Mouse (Mus musculus): Measurements from ENCODE around the gene Psmc1.
A peak's percentile ranks its signal among the peaks of the same experiment; 100 is the strongest.

Gene Psmc1

DNA sequence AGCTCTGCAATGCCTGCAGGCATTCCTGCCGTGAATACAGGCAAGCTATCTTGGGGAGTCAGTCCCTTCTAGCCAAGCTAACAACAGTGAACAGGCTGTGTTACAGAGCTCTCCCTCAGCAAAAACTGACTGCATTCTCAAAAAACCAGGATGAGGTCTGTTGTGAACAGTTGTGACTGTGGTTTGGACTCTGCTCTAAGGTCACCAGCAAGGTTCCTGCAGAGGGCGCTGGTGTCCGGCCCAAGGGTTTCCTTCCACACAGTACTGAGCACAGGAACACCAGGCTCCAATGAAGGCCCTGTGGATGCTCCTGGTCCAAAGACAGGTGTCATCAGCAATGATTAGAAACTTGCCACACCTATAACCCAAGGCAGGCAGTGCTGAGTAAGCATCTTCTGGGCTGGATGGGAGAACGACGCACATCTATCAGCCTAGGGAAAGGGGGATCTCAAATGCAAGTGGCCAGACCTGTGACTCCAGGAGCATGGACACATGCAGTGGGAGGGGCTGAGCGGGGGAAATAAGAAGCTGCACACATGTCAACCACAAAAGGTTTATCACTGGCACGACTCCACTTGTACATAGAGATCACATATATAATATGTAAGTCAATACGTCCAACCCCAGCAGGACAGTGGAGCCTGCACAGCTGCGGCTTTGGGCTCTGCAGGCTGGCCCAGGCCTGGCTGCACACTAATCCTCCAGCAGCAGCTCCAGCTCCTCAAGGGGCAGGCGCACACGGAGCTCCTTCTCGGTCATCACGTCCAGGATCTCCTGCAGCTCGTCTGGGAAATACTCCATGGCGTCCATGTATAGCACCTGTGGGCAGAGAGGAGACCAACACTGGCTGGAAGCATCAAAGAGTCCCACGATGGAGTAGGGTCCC is 15.2 kb downstream of the Psmc1 start:
- DNase-seq (ENCODE audit: low spot score) = no peak

DNA sequence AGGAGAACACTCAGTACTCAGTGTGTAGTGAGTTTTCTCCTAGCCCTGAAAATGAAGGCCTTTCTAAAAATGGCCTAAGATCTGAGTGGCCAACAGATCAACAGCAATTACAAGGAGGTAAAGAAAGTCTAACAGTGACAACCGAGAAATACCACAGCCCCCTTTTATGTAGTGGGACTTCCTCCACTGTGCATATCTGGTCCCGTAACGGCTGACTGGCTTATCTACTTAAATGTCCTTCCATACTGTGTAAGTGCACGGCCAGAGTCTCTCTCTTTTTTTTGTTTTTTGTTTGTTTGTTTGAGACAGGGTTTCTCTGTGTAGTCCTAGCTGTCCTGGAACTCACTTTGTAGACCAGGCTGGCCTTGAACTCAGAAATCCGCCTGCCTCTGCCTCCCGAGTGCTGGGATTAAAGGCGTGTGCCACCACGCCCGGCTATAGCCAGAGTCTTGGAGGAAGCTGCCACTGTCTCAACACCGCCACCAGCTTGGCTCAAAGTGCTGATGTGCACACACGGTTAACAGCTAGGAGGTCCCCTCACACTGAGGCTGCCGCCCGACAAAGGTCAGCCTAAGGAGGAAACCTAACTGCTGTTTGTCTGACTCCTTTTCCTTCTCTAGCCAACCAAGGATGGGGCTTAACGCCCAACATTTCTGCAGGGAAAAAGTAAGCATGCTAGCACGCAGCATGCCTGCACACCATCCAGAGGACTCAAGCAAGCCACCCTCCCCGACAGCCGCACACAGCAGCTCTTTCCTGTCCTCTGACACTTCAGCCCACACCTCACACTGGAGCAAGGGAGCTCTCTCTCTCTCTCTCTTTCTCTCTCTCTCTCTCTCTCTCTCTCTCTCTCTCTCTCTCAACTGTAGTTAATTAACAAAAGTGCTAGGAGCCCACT is 17.3 kb downstream of the Psmc1 start:
- peak; percentile 34 for DNase-seq (ENCODE audit: low spot score)

DNA sequence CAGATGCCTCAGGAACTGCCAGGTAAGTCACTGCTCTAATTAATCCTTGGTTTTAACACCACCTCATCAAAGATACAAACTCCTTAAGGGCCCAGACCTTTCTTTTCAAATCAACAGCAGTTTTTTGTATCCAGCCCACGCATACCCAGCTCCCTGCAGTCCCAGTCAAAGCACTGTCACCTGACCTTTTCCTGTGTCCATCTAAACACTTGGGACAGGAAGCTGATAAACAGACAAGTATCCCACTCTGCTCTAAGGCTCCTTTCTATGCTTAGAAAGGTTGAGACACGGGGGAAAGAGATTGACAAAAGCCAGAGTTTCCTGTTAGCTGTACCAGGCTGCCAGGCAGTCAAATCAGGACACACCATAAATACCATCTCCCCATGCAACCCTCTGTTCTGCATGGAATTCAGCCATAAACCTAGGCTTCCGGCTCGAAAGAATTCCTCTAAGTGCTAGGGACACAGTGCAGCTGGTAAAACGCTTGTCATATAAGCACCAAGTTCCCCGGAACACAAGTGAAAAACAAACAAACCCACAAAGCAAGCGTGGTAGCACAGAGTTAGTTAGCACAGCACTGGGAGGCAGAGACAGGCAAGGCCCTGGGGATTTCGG is 18.0 kb downstream of the Psmc1 start:
- DNase-seq (ENCODE audit: low spot score) = peak; percentile 41

DNA sequence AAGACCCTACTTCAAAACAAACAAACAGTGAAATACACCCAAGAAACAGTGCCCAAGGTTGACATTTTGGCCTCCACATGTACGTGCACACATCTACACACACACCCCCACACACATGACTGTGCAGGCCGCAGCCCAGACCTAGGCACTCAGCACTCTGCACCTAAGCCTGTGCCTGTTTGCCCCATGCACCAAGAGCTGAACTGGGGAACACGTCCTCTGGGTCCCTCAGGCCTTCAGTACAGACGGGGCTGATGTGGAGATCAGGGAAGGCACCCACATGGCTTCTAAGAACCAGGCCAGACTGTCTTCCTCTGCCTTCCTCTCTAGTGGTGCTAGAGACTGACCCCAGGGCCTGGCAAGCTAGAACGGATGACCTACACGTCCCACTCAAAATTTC is 18.6 kb downstream of the Psmc1 start:
- no peak for DNase-seq (ENCODE audit: low spot score)

DNA sequence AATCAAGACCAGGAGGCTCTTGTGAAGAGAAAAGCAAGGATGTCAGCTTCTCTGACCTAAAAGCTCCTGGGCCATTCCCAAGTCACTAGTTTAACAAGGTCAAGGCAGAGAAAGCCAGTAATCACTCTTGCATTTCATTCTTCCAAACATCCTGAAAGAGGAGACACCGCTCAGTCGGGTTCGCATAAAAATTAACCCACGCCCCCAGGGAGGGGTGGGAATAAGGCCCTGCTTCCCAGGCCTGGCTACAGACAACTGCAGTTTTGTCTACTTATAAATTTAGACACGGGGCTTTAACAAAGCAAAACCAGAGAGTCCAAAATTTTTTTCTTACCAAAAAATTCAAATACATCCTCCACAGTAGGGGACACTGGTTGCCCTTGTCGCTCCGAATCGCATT is 19.0 kb downstream of the Psmc1 start:
- DNase-seq (ENCODE audit: low spot score) = no peak

DNA sequence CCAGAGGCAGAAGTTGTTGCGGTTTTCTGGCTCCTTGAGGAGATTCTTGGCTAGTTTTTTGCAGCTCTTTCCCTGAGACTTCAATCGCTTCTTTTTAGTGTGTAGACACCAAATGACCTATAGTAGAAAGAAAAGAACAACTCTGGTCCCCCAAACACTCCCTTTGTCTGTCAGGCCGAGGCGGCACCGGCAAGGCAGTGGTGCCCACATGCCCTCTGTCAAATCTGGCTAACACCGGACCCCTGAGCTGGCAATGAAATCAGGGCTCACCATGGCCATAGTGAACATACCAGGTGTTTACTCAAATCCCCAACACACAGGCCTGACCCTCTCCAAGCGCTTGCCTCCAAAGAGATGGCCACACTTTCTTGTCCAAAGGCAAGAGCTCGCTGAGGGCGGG is 21.2 kb downstream of the Psmc1 start:
- DNase-seq (ENCODE audit: low spot score) = no peak

DNA sequence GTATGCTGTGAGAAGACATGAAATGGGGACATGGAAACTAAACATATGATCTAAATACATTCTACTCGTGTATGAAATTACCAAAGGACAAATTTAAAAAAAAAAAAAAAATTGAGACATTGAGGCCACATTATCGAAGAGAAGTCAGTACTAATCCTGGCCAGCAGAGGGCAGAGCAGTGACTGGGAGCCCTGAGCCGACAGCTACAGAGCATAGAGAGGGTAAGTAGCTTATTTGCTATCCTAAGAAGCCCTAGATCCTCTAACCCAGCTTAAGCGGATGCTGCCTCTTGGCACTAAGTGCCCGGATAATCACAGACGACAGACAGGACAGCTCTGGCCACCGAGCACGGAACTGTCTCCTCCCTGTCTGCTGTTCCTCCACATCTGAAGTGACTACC is 21.7 kb downstream of the Psmc1 start:
- DNase-seq (ENCODE audit: low spot score) = peak; percentile 69

DNA sequence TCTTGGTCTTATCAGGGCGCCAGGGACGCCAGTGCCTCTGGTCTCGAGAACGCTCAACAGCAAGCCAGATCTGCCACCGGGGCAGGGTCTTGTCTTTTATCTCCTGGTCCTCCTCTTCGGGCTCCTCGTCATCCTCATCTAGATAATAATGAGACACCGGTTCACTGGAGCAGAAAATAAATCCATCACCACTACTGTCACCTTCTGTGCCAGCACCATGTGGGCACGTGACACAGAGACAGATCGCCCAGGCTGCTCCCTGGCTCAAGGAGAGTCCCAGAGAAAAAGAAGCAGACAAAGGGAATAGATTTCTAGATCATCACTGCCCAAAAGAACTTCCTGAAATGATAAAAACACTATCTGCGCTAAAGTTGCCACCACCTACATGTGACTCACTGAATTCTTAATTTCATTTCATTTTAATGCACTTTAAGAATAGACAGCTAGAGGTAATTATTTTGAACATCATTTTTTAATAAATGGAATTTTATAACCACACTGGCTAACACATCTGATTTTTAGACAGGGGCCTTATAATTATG is 24.5 kb downstream of the Psmc1 start:
- no peak for DNase-seq (ENCODE audit: low spot score)

DNA sequence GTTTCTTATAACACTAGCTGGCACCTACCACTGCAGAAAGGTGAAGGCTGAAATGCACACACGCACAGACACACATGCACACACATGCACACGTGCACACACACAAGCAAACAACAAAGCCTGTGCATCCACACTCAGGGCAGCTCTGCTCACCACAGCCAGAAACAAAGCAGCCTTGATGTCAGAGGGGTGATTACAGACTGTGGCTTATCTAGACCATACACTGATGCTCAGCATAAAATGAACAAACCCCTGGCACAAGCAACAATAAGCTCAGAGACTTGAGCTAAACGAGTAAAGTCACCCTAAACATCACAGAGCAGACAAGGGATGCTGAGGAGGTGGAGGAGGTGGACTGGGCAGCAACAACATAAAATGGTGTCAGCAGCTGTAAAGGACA is 25.2 kb downstream of the Psmc1 start:
- no peak for DNase-seq (ENCODE audit: low spot score)

DNA sequence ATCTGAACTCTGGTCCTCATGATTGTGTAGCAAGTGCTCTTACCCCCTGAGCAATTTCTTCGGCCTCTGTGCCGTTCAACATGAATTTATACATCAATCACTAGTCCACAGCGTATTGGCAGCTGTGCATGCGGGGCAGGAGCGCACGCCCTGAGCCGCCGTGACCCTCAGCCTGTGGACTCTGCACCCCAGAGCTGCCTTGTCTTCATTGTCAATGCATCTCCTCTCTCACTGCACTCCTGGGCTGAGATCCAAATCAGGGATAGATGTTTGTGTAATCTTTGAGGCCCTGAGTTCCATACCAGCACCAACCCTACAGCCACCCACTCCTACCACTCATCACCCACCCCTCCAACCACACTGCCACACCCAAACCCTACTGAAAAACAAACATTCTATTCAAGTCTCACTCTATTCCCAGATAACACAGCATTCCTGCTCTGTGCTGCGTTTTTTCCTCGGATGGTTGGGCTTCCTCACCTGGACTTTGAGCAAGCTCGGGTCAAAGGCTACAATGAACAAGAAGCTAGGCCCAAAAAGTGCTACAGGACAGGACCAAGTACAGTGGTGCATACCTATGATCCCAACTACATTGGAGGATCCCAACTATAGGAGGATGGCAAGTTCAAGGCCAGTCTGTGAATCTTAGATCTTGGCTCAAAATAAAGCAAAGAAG is 33.0 kb downstream of the Psmc1 start:
- DNase-seq (ENCODE audit: low spot score) = no peak

DNA sequence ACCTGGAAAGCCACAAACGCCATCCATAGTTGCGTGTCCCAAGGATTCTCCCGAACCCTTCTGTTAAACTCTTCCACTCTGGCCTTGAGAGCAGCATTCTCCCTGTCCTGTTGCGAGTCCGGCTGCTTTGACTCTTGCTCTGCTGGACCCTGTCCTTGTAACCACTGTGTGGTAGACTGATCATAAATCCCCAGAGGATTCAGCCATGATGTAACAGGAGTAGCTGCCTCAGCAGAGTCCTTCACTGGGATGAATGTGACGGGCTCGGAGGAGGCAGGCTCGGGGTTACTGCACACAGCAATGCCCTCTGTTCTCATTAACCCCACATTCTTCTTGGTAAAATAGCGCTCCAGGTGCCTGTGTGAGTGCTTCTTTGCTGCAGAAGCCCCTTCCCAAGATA is 33.8 kb downstream of the Psmc1 start:
- no peak for DNase-seq (ENCODE audit: low spot score)

DNA sequence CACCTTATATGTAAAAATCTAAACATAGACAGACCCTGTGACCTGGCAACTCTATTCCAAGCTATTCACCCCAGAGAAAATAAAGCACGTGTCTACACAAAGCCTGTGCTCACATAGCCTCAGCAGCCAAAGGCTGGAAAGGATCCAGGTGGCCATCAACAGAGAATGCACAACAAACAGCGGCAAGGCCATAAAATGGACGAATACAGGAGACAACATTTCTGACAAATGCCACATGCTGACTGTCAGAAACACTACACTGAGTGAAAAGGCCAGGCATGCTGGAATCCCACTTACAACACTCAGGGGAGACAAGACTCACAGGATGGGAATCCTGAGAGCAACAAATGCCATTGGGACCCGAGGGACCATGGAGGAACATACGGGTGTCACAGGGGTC is 34.3 kb downstream of the Psmc1 start:
- DNase-seq (ENCODE audit: low spot score) = no peak

DNA sequence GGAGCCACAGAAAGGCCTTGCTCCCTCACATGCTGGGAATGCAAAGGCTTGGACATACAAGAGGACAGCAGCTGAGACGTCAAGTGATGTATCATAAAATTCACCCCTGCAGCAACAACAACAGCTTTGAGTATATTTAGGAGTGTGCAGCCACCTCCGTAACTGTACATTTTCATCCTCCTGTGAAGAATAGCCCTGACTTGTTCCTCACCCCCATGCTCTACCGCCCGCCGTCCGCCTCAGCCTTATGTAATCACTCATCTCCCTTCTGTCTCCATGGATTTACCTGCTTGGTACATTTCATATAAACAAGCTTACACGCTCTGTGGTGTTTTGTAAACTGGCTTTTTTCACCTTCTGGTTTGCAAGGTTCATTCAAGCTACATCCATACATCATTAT is 42.5 kb downstream of the Psmc1 start:
- DNase-seq (ENCODE audit: low spot score) = no peak

DNA sequence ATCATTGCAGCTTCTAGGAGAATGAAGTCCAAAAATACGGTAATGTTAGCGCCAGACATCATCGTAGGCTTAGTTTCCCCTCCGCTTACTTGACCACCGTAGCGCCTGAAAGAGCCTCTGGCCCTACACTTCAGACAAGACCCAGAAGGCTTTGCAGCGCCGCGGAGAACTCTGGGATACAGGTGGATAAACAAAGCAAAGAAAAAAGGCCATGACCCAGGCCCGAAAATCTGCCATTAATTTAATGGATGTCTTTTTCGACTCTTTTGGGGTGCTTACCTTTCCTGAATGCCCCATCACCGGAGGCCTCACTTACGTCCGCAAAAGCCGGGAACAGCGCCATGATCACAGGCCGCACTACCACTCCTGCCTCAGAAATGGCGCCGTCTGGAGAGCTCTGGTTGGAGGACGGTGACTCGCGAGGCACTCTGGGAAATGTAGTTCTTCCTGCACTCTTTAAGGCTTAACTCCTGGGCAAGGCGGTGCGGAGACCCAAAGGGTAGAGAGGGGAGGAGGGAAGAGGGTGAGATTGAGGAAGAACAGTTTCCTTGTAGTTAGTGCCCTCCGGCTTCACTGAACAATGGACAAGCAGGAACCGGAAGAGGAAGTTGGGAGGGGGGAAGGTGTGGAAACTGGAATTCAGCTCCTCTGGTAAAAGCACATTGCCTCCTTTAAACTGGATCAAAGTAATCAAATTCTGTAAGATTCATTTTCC is 49.5 kb downstream of the Psmc1 start, which contains the start of gene Nrde2:
Nrde2 (minus strand) TSS at position 393 of the 715 bp plus-strand sequence.
- DNase-seq (ENCODE audit: low spot score) = peak; percentile 90

DNA sequence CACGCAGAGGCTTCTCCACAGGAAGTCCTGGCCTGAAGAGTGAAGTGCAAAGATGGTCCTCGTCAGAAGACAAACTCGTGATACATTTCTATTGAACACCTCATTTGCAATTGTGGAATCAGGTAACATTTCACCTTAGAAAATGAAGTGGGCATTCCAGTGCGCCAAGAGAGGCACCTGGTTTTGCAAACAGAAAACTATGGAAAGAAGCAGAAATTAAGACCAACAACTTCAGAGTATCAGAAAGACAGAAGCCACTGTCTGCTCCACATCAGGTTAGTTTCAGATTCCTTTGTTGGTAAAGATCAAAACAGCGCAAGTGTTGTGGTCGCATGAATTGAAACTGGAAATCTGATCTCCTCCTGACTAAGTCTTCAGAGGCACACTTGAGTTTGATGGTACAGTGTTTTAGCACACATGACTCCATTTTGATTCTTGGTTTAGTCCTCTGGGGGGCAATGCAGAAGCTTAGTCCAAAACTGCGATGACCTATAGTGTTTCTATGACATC is 55.1 kb downstream of the Psmc1 start:
- DNase-seq (ENCODE audit: low spot score) = no peak

DNA sequence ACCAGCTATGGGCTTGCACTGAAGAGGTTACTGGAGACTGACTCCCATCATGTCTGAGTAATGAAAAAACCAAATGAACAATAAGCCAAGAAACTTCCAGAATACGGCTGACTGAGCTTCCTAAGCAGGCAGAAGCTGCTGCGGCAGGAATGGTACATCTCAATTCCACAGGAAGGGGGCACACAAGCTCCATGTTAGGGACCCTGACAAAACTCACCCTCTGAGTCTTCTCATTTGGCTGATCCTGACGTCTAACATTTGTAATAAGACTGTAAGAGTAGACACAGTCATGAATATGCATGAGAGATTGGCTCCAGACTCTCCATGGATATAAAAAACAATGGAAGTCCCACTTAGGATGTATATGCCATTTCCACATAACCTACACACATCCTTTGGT is 56.2 kb downstream of the Psmc1 start:
- DNase-seq (ENCODE audit: low spot score) = peak; percentile 26

DNA sequence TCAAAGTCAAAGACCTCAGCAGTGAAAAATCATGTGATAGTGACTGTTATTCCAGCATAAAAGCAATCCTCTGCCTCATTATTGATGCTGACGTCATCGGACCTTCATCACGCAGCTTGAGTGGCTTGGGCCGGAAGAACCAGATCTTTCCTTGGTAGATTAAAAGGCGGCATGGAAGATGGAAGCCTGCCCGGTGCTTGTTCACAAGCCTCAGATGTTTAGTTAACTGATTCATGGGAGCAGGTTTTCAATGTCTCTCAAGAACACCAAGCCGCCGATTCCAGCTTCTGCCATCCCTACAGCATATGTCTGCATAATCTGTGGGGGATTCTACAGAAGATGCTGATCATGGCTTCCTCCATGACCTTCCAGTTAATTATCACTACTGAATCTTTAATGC is 57.0 kb downstream of the Psmc1 start:
- peak; percentile 6 for DNase-seq (ENCODE audit: low spot score)

DNA sequence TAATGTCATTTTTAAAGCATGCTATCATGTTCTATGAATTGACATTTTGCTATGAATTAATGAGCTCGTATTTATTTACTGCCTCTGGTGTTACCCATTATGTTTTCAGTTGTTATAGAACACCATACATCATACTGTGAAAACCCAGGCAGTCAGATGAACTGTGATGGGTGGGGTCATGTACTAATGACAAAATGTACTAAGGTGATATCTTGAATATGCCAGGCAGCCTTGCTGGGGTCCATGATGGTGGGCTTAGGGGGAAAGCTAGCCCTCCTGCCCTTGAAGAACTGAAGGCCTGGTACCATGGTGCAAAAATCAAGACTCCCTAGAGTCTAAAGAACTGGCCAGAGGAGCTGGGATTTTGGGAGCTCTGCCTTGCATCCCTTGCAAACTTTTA is 57.5 kb downstream of the Psmc1 start:
- no peak for DNase-seq (ENCODE audit: low spot score)

DNA sequence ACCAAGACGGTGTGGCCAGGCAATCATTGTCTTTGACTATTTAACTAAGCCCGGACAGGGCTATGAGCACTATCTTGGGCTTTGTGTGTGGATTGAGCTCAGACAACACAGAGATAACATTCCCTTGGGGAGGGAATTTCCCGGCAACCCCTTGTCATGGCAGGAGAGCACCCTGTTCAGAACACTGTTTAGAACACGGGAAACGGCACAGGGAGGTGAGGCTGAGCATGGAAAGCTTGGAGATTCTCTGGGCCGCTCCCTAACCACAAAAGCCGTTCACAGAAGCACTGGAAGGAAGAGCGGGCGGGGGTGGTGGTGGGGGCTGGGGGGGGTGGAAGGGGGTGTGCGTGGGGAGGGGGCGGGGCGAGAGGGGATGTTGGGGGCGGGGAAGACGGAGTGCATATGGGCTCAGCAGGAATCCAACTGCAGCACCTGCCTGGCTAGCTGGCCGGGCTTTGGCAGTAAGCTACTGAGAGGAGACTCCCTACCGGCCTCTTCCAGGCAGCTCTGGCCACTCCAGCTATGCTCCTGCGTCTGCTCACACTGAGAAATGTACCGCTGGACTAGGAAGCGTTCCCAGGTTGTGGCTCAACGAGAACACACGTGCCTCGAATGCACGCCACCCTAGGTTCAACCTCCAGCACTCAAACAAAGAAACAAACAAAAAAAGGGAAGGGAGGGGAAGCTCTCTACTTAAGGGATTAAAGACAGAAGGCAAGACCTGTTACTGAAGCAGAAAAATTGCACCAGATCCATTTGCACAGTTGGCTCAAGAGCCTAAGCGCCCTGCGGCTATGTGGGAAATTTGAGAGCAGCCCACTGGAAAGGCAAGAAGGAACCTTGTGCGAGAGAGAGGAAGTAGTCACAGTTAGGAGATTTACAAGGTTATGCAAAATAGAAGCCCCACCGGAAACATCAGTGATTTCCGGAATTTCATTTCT is 58.2 kb downstream of the Psmc1 start:
- DNase-seq (ENCODE audit: low spot score) = peak; percentile 18

DNA sequence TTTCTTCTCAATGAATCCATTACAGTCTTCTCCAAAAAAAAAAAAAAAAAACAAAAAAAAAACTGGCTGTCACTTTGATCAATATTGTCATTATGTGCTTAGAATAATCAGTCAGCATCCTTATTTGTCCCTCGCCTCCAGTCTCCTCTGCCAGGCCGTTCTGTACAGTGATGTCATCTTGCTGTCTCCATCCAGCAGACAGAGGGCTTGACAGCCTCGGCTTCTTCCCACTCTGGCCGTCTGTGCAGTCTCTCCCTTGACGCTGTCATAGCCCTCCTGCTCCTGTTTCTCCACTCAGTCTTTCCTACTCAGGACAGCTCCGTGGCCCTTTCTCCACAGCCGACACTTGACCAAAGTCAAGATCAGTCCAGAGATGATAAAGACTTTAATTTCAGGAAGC is 62.5 kb downstream of the Psmc1 start:
- no peak for DNase-seq (ENCODE audit: low spot score)

Measured in urinary bladder, postnatal 14 days (tissue).